Mouse (Mus musculus): Measurements from ENCODE around the gene Arid1b.
A peak's percentile ranks its signal among the peaks of the same experiment; 100 is the strongest.
"Not testable (repeated sequence)": the region's sequence is repeated elsewhere in the genome, so short reads cannot be mapped to it uniquely, and the experiment has no call there.

Gene Arid1b

GRCm38 (mm10) chr17:5059092-5059601 lies 65.0 kb downstream of the Arid1b start:
- DNase-seq, result no peak

- DNase-seq, result no peak
Measured at GRCm38 (mm10) chr17:5060515-5061084, 66.5 kb downstream of the Arid1b start.

- no peak for DNase-seq
Measured at GRCm38 (mm10) chr17:5061183-5061582, 67.1 kb downstream of the Arid1b start.

- no peak for DNase-seq
Measured at GRCm38 (mm10) chr17:5061593-5061992, 67.5 kb downstream of the Arid1b start.

- DNase-seq, result no peak
Measured at GRCm38 (mm10) chr17:5063471-5064176, 69.5 kb downstream of the Arid1b start.

GRCm38 (mm10) chr17:5064777-5065176 lies 70.6 kb downstream of the Arid1b start:
- no peak for DNase-seq

- no peak for DNase-seq
Measured at GRCm38 (mm10) chr17:5065270-5065669, 71.1 kb downstream of the Arid1b start.

GRCm38 (mm10) chr17:5066835-5067234 lies 72.7 kb downstream of the Arid1b start:
- no peak for DNase-seq

- DNase-seq, result no peak
Measured at GRCm38 (mm10) chr17:5067264-5067663, 73.1 kb downstream of the Arid1b start.

- peak in 1 of 2 experiments; percentile 2 for DNase-seq
Measured at GRCm38 (mm10) chr17:5070399-5070798, 76.3 kb downstream of the Arid1b start.

GRCm38 (mm10) chr17:5072539-5072938 lies 78.4 kb downstream of the Arid1b start:
- DNase-seq, result no peak

- DNase-seq, result no peak
Measured at GRCm38 (mm10) chr17:5074752-5075506, 80.8 kb downstream of the Arid1b start.

GRCm38 (mm10) chr17:5077996-5078395 lies 83.9 kb downstream of the Arid1b start:
- DNase-seq, result no peak

- DNase-seq, result no peak
Measured at GRCm38 (mm10) chr17:5078576-5078975, 84.4 kb downstream of the Arid1b start.

- DNase-seq, result no peak
Measured at GRCm38 (mm10) chr17:5080884-5081419, 86.8 kb downstream of the Arid1b start.

- DNase-seq, result no peak
Measured at GRCm38 (mm10) chr17:5082274-5082673, 88.1 kb downstream of the Arid1b start.

GRCm38 (mm10) chr17:5083497-5083896 lies 89.4 kb downstream of the Arid1b start:
- no peak for DNase-seq

GRCm38 (mm10) chr17:5084139-5084538 lies 90.0 kb downstream of the Arid1b start:
- no peak for DNase-seq

GRCm38 (mm10) chr17:5085004-5085403 lies 90.9 kb downstream of the Arid1b start:
- no peak for DNase-seq

GRCm38 (mm10) chr17:5085942-5086341 lies 91.8 kb downstream of the Arid1b start:
- DNase-seq, result peak; percentile 31 to 57

GRCm38 (mm10) chr17:5088241-5088640 lies 94.1 kb downstream of the Arid1b start:
- DNase-seq, result not testable (repeated sequence)

GRCm38 (mm10) chr17:5088822-5089221 lies 94.7 kb downstream of the Arid1b start:
- DNase-seq, result no peak

GRCm38 (mm10) chr17:5089541-5089940 lies 95.4 kb downstream of the Arid1b start:
- DNase-seq, result peak; percentile 55 to 79
